Mouse (Mus musculus) megakaryocyte, embryonic 14.5 days (primary cell): Measurements from ENCODE around the gene Gm9747.

ENCODE experiments used
- FLI1 ChIP-seq: IDR thresholded peaks from 2 replicates; pipeline ENCODE4 v1.6.1; 2012; ENCODE audit warnings: low read length, inconsistent platforms, mixed read lengths
- GATA1 ChIP-seq: IDR thresholded peaks from 3 replicates; pipeline ENCODE4 v1.6.1; 2012; ENCODE audit warnings: mixed read lengths, low read length, inconsistent platforms, borderline replicate concordance

GRCm38 (mm10) chr1:82238245-82238644, 5.3 kb downstream of the Gm9747 start:
- TF ChIP-seq FLI1: no peak
- no peak for TF ChIP-seq GATA1
